Mouse (Mus musculus) embryonic facial prominence, embryonic 14.5 days (tissue): ENCODE measurements around the gene Msl3l2. TPM values are rescaled to one million over a fixed set of nuclear protein-coding genes. Genes with fewer than 3 reads are reported as not detected.

Source experiments
- ATAC-seq: fragments of 200-750 bp; cut with Nextera tagmentation; 2 replicates; pipeline ENCODE4 v1.8.0; 2017; ENCODE audit warnings: low read depth, moderate number of reproducible peaks, moderate TSS enrichment
- DNase-seq: peaks from one replicate; pipeline ENCODE4 v3.0.0-alpha.2; 2015; ENCODE audit warnings: low spot score
- H3K27ac ChIP-seq: fragments of 300-500 bp; sonication (generic); replicated peaks from 2 replicates; pipeline ENCODE4 v1.5.1; 2014; ENCODE audit warnings: low read depth, mild to moderate bottlenecking, low read length, moderate library complexity
- H3K27me3 ChIP-seq: fragments of 300-500 bp; sonication (generic); replicated peaks from 2 replicates; pipeline ENCODE4 v1.6.1; 2014; ENCODE audit warnings: low read length; ENCODE audit not compliant: control insufficient read depth, insufficient read depth
- H3K36me3 ChIP-seq: fragments of 300-500 bp; sonication (generic); 2 replicates; pipeline ENCODE4 v1.6.1; 2014; ENCODE audit warnings: low read length, mixed read lengths; ENCODE audit not compliant: control insufficient read depth, insufficient read depth
- H3K4me1 ChIP-seq: fragments of 300-500 bp; sonication (generic); 2 replicates; pipeline ENCODE4 v1.6.1; 2014; ENCODE audit warnings: antibody characterized with exemption, low read length; ENCODE audit not compliant: control insufficient read depth, insufficient read depth
- H3K4me2 ChIP-seq: fragments of 300-500 bp; sonication (generic); 2 replicates; pipeline ENCODE4 v1.6.1; 2014; ENCODE audit warnings: low read depth, mild to moderate bottlenecking, low read length, moderate library complexity, mixed read lengths
- H3K4me3 ChIP-seq: fragments of 300-500 bp; sonication (generic); 2 replicates; pipeline ENCODE4 v1.5.1; 2014; ENCODE audit warnings: low read depth, mild to moderate bottlenecking, low read length
- H3K9ac ChIP-seq: fragments of 300-500 bp; sonication (generic); 2 replicates; pipeline ENCODE4 v1.6.1; 2014; ENCODE audit warnings: low read depth, mild to moderate bottlenecking, low read length, moderate library complexity, mixed read lengths
- H3K9me3 ChIP-seq: fragments of 300-500 bp; sonication (generic); 2 replicates; pipeline ENCODE4 v1.6.1; 2016; ENCODE audit warnings: low read length; ENCODE audit not compliant: control insufficient read depth
- WGBS: fragments of 180-500 bp; shearing (Covaris S2); extraction: QIAGEN DNeasy Blood & Tissue Kit; methylation state at CpG from one replicate; pipeline ENCODE4 v1.1.7; 2014; 5-methylcytosine and 5-hydroxymethylcytosine counted together
- polyA plus RNA-seq: library from polyadenylated mRNA; unstranded; fragments of >200 nt; fragmentation: Nextera tagmentation; extraction: Ambion mirVana; gene quantifications from 2 replicates; pipeline ENCODE4 v1.2.1, GENCODE M21; 2014

The Msl3l2 gene
- polyA plus RNA-seq, 1 experiment from 2014 or later: 6.1 TPM

DNA sequence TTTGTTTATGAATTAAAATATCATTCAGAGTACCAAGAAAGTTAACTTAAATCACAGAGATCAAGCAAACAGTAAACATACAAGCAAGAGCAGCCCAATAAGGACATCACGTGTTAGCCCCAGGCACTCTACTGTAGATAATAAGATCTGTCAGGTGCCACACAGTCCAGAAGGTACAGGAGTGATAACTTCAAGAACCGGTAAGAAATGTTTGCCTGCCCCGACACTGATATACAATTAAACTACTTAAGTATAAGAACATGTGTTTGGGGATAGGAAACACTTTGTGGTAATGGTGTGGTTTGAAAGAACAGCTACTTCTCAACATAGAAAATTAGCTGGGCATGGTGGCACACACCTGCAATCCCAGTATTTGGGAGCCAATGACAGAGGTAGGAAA is 50.2 kb downstream of the Msl3l2 start:
- Histone ChIP-seq H3K9me3 (no peaks in the 10 kb centered on the region), H3K4me3 (no peak overlapping the region), H3K4me1 (no peaks in the 10 kb centered on the region), H3K27ac (no peak overlapping the region), H3K36me3 (0 out of 2 replicates have a peak, but pooled peaks cover 2% of the 10 kb centered on the region), H3K9ac (no peak overlapping the region), H3K27me3 (no peaks in the 10 kb centered on the region), H3K4me2 (no peak overlapping the region)
- 80% methylated on average over 3 of the region's 3 CpGs for WGBS
- no peak for ATAC-seq
- DNase-seq: no peak

DNA sequence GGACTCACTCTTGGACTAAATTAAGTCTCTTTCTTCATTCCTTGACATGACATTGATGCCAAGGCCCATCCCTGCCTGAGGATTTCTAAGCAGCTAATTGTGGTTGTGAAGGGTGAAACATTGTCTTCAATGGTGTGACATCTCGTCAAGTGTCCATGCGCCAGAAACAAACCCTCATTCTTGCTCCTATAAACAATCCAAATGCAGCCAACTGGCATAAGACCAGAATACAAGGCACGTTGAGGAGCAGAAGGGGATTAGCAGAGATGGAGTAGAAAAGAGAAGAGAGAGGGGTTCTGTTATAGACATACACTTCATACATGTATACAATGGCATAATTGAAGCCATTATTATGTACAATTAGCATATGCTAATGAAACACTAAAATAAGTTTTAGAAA is 51.5 kb downstream of the Msl3l2 start:
- no peak overlapping the region for H3K9ac ChIP-seq
- no peaks in the 10 kb centered on the region for H3K9me3 ChIP-seq
- H3K27me3 ChIP-seq: no peaks in the 10 kb centered on the region
- ATAC-seq (no peak), DNase-seq (no peak)
- H3K27ac ChIP-seq: no peak overlapping the region
- H3K36me3 ChIP-seq: no peaks in the 10 kb centered on the region
- H3K4me1 ChIP-seq: no peaks in the 10 kb centered on the region
- 82% methylated on average over 3 of the region's 3 CpGs for WGBS
- no peak overlapping the region for H3K4me2 ChIP-seq
- H3K4me3 ChIP-seq: no peak overlapping the region

DNA sequence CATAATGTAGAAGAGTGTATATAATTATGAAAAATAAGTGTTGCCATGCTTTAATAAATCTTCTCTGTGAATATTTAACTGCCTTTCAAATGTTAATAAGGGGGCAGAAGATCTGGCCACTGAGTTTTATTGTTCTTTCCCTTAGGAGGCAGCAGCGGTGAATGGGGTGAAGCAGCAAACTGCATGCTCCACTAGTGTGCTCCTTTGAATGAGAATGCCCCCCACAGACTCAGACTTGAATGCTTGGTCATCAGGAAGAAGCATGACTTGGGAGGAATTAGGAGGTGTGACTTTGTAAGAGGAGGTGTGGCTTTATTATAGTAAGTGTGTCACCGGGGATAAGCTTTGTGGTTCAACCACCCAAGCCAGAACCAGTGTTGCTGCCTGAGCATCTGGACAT is 52.0 kb downstream of the Msl3l2 start:
- ATAC-seq: no peak
- Histone ChIP-seq H3K9ac (no peak overlapping the region), H3K4me2 (no peak overlapping the region), H3K9me3 (no peaks in the 10 kb centered on the region), H3K4me3 (no peak overlapping the region), H3K27ac (no peak overlapping the region), H3K27me3 (no peaks in the 10 kb centered on the region), H3K36me3 (no peaks in the 10 kb centered on the region), H3K4me1 (no peaks in the 10 kb centered on the region)
- WGBS: 84% methylated on average over 2 of the region's 2 CpGs
- DNase-seq: no peak

DNA sequence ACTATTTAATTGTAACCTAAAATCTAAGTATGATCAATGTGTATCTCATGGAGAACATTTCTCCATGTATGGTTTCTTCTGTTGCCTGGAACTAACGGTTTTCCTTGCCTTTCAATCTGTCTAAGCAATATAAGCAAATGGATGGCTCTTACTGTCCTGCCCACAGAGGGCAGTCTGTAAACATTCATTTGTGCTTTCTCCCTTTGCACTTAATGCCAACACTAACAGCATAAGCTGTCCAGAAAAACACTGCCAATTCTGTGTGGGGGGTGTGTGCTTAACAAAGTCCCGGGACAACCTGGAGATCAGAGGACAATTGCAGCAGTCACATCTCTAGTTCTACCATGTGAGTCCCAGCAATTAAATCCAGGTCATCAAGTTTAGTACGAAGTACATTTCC is 57.7 kb downstream of the Msl3l2 start:
- ATAC-seq (no peak), DNase-seq (no peak)
- no peaks in the 10 kb centered on the region for H3K9me3 ChIP-seq
- WGBS: 71% methylated on average over 3 of the region's 3 CpGs
- H3K9ac ChIP-seq: no peak overlapping the region
- H3K27ac ChIP-seq: no peak overlapping the region
- no peaks in the 10 kb centered on the region for H3K27me3 ChIP-seq
- H3K4me2 ChIP-seq: no peak overlapping the region
- H3K36me3 ChIP-seq: no peaks in the 10 kb centered on the region
- no peak overlapping the region for H3K4me3 ChIP-seq
- no peaks in the 10 kb centered on the region for H3K4me1 ChIP-seq

GRCm38 (mm10) chr10:56165758-56166157 is 59.0 kb downstream of the Msl3l2 start:
- Histone ChIP-seq H3K27me3 (no peaks in the 10 kb centered on the region), H3K27ac (no peak overlapping the region), H3K9me3 (no peaks in the 10 kb centered on the region), H3K9ac (no peak overlapping the region), H3K4me1 (no peaks in the 10 kb centered on the region), H3K4me2 (no peak overlapping the region), H3K36me3 (peaks cover 8% of the 10 kb centered on the region; the same call in 1 of the 2 replicates), H3K4me3 (no peak overlapping the region)
- DNase-seq (no peak), ATAC-seq (no peak)
- 88% methylated on average over 4 of the region's 4 CpGs for WGBS

Other genes with a start within 250 kb of the Msl3l2 start
- gene Tbc1d32, start 121.8 kb downstream of the Msl3l2 start, polyA plus RNA-seq: 2.9 and 3.3 TPM in 2 replicates